Mouse (Mus musculus): ENCODE measurements at regions not wholly inside any gene's neighbourhood (a gene's known extent, or its start where the extent isn't known, plus 50 kb on each side); places are given as distances from the start of the nearest gene placed in this dataset.

DNA sequence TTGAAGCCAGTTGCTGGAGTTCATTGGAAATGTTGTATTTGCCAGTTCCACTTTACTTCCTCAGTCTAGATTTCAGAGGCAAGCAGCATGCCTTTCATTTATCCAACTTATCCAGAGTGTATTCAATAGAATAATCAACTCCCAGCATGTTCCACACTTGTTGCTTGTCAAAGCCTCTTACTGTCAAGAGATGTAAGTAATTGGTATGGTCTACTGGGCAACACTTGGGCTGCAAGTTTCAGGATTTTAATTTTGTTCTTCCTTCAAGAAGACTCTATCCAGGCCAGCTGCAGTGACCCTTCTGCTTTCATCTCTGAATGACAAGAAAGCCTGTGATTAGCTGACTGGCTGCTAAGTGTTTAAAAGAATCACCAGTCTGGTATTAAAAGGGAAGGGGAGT, 3131.6 kb upstream of the Lrrc6 start:
- no peak for ATAC-seq (ENCODE audit: low FRiP score, low read depth)
- no peaks in the 10 kb centered on the region for H3K9me3 ChIP-seq
- no peak overlapping the region for H3K9ac ChIP-seq

DNA sequence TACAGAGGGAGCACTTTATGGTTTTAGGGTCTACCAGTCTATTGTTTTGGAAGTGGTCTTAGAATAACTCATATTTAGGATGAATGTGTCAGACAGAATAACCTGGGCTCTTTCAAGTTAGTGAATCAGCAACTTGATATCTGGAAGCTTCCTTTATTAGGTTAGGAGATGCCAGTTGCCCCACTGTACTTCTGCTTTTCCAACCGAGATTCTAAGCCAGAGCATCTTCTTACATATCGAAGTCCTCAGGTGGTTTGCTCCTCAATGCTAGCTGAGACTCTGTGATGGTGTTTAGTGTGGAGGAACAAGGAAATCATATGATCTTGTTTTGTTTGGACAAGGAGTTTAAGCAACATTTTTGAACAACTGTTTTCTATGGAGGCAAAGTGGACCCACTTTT, 3117.3 kb upstream of the Lrrc6 start:
- Histone ChIP-seq H3K4me3 (no peak overlapping the region), H3K4me2 (replicated peaks) (no peak overlapping the region), H3K4me1 (no peaks in the 10 kb centered on the region), H3K36me3 (no peaks in the 10 kb centered on the region), H3K27me3 (replicated peaks) (no peaks in the 10 kb centered on the region), H3K9ac (no peak overlapping the region), H3K9me3 (no peaks in the 10 kb centered on the region), H3K27ac (no peak overlapping the region)
- ATAC-seq (ENCODE audit: low FRiP score, low read depth), result no peak
- WGBS, result 90% methylated on average over 2 of the region's 2 CpGs

More for the DNA sequence above, 3131.6 kb upstream of the Lrrc6 start:
- H3K4me3 ChIP-seq, result no peak overlapping the region
- no peaks in the 10 kb centered on the region for H3K4me1 ChIP-seq
- no peaks in the 10 kb centered on the region for H3K36me3 ChIP-seq
- H3K27ac ChIP-seq, result no peak overlapping the region
- no peak overlapping the region for H3K4me2 ChIP-seq (replicated peaks)
- no peaks in the 10 kb centered on the region for H3K27me3 ChIP-seq (replicated peaks)

DNA sequence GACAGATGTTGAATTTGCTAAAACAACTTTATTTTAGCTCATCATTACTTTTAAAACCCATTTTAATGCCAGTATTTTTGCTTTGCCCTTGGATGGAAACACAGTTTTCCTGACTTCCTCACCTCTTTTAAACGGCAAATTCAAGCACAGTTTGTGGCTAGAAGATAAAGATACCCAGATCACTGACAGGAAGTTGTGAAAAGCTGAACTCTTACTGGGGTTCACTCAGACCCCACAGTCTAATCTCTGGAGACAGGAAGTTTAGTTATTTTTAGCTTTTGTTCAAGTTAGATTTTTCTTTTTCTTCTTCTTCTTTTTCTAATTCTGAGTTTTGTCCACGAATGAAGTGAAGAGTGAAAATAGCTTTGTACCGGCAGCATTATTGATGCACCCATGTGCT, 3113.3 kb upstream of the Lrrc6 start:
- no peak overlapping the region for H3K4me2 ChIP-seq (replicated peaks)
- H3K4me3 ChIP-seq, result no peak overlapping the region
- WGBS, result 87% methylated on average over 3 of the region's 3 CpGs
- no peaks in the 10 kb centered on the region for H3K9me3 ChIP-seq
- no peak overlapping the region for H3K9ac ChIP-seq
- H3K27ac ChIP-seq, result no peak overlapping the region
- ATAC-seq (ENCODE audit: low FRiP score, low read depth), result no peak
- H3K36me3 ChIP-seq, result no peaks in the 10 kb centered on the region
- no peaks in the 10 kb centered on the region for H3K27me3 ChIP-seq (replicated peaks)
- no peaks in the 10 kb centered on the region for H3K4me1 ChIP-seq

DNA sequence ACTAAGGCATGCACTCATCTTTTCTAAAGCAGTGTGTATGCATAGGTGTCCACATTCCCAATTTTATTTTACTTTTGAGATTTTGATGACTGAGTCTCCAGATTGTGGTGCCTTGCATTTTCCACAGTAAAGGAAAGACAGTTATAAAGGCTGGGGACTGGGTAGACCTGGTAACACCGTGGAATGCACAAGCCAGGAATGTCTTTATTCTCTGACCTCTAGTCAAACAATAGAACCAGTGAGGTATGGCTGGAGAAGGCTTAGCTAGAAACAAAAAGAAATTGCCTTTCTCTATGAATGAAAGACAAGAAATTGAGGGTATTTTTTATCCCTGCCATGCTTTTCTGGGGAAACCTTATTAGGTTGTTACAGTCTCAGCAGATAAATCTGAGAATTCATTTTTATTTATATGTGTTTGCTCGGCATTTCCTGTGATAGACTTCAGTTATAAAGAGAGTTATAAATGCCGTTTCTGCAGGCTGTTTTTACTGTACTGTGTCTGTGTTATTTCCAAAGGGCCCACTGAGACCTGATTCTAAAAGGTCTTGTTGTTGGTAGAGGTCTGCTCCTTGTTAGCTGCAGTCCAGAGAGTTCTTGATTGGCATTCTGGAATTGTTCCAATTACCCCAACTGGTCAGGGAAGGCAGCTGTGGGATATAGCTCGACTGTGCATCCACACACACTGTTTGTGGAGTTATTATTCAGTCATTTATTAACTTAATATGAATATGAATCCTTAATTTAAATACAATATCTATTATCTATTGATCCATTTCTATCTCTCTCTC, 3090.7 kb upstream of the Lrrc6 start:
- 18% methylated on average over 4 of the region's 4 CpGs for WGBS
- Histone ChIP-seq H3K4me3 (no peak overlapping the region), H3K27me3 (replicated peaks) (no peaks in the 10 kb centered on the region), H3K27ac (no peak overlapping the region), H3K36me3 (no peaks in the 10 kb centered on the region), H3K9ac (no peak overlapping the region), H3K4me1 (no peaks in the 10 kb centered on the region), H3K9me3 (no peaks in the 10 kb centered on the region), H3K4me2 (replicated peaks) (no peak overlapping the region)
- no peak for ATAC-seq (ENCODE audit: low FRiP score, low read depth)

DNA sequence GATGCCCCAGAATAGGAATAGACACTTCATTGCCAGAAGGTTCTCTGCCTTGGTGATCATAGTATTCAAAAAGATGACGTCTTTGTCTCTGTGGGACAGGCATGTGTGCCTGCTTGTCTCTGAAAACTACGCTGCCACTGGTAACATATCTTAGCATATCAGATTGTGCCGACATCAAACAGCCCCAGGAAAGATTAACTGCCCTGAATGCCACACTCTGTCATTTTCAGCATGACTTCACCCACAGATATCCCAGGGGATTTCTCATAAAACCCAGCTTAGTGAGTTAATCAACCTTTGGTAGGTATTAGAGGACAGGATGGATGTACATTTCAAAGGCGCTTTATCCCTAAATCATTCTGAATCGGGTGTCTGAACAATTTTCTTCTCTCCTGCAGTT, 3087.4 kb upstream of the Lrrc6 start:
- no peak for ATAC-seq (ENCODE audit: low FRiP score, low read depth)
- Histone ChIP-seq H3K4me3 (no peak overlapping the region), H3K36me3 (no peaks in the 10 kb centered on the region), H3K9me3 (no peaks in the 10 kb centered on the region), H3K27me3 (replicated peaks) (no peaks in the 10 kb centered on the region), H3K4me2 (replicated peaks) (no peak overlapping the region), H3K27ac (no peak overlapping the region), H3K9ac (no peak overlapping the region), H3K4me1 (no peaks in the 10 kb centered on the region)
- 33% methylated on average over 5 of the region's 5 CpGs for WGBS

DNA sequence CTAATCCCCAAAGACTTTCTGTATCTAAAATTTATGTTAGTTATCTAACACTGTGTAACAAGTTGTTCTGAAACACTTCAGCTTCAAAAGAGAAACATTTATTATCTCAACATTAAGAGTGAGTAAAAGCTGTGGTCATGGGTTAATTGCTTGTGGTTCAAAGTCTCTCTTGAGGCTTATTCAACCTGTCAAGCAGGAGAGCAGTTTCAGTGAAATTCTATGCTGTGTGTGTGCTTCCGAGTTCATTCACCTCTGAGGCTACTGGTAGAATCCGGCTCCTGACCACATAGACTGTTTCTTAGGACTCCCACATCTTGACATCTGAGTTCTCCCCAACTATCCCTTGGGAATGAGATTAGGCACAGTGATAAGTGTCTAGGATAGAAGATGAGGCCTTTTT, 3076.0 kb upstream of the Lrrc6 start:
- no peaks in the 10 kb centered on the region for H3K27me3 ChIP-seq (replicated peaks)
- no peak overlapping the region for H3K27ac ChIP-seq
- no peak overlapping the region for H3K9ac ChIP-seq
- 33% methylated on average over 2 of the region's 2 CpGs for WGBS
- no peaks in the 10 kb centered on the region for H3K36me3 ChIP-seq
- no peaks in the 10 kb centered on the region for H3K9me3 ChIP-seq
- H3K4me3 ChIP-seq, result no peak overlapping the region
- ATAC-seq (ENCODE audit: low FRiP score, low read depth), result no peak
- no peak overlapping the region for H3K4me2 ChIP-seq (replicated peaks)
- peaks cover 4% of the 10 kb centered on the region; the same call in 1 of the 2 replicates for H3K4me1 ChIP-seq

DNA sequence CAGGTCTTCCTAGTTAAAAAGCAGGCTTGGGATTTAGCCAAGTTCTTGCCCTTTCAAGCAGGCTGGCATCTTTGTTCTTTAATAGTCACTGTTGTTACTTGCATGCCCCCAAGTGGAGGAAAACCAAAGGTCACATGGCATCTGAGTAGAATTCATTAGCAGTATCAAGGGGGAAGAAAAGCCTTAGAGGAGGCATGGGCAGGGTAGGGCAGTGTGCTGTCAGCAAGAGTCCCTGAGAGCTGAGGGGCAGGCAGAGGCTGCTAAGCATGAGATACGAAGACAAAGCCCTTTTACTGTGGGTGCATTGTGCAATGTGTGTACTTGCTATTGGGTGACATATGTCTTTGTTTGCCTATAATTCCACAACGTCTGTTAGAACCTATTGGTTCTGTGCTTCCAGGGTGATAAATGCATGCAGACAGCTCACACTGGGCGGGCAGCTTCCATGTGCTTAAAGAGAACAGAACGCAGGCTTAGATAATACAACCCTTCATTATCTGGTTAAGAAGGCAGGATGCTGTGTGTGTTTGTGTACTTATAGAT, 3075.0 kb upstream of the Lrrc6 start:
- H3K4me3 ChIP-seq, result no peak overlapping the region
- no peak overlapping the region for H3K27ac ChIP-seq
- H3K4me2 ChIP-seq (replicated peaks), result 0 out of 2 replicates have a peak overlapping the region, but pooled peaks have one; percentile 9
- peaks cover 4% of the 10 kb centered on the region; the same call in 1 of the 2 replicates for H3K4me1 ChIP-seq
- no peaks in the 10 kb centered on the region for H3K36me3 ChIP-seq
- H3K9ac ChIP-seq, result no peak overlapping the region
- 16% methylated on average over 4 of the region's 4 CpGs for WGBS
- peak; percentile 96 for ATAC-seq (ENCODE audit: low FRiP score, low read depth)
- H3K27me3 ChIP-seq (replicated peaks), result no peaks in the 10 kb centered on the region
- no peaks in the 10 kb centered on the region for H3K9me3 ChIP-seq

DNA sequence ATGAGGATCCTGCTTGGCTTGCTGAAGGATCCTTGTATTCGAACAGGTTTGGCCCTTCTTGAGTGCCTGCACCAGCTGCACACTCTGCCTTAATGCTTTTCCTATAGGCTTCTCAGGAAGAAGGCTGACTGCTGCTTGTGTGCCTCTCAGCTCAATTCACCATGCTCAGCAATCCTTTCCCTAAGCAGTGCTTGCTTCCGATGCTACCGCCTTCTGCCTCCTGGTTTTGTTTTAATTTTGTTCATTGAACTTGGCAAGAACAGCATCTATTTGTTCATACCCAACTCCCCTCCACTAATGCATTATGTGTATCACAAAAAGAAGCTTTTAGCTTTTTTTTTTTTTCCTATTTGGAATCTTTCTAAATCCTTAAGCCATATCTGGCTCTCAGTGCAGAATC, 3053.5 kb upstream of the Lrrc6 start:
- no peaks in the 10 kb centered on the region for H3K27me3 ChIP-seq (replicated peaks)
- no peak overlapping the region for H3K4me2 ChIP-seq (replicated peaks)
- H3K4me3 ChIP-seq, result no peak overlapping the region
- no peaks in the 10 kb centered on the region for H3K36me3 ChIP-seq
- no peak for ATAC-seq (ENCODE audit: low FRiP score, low read depth)
- H3K27ac ChIP-seq, result no peak overlapping the region
- H3K9me3 ChIP-seq, result no peaks in the 10 kb centered on the region
- WGBS, result 88% methylated on average over 3 of the region's 3 CpGs
- H3K4me1 ChIP-seq, result no peaks in the 10 kb centered on the region
- no peak overlapping the region for H3K9ac ChIP-seq

DNA sequence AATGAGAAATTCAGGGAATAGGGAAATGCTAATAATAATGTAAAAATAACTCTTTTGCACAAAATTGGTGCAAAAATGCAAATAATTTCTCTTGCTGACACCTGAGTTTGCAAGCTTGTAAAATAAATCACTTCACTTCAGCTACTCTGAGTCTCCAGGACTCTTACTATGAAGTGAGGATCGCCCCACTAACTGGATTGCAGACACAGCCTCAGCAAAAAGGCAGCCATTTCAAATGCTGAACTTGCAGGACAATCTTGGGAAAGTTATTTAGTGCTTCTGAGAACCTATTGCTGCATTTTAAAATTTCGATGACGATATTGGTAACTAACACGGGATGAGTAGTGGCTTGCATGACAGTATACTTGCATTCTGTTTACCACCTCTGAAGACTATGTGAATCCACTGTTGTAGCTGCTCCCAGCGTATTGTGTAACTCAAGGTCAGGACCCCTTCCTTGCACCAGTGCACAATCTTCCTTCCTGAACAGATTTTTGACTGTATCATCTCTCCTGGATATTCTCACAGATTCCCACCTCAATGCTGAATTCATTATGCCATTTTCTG, 3051.4 kb upstream of the Lrrc6 start:
- H3K27me3 ChIP-seq (replicated peaks), result no peaks in the 10 kb centered on the region
- no peak overlapping the region for H3K4me2 ChIP-seq (replicated peaks)
- no peaks in the 10 kb centered on the region for H3K4me1 ChIP-seq
- ATAC-seq (ENCODE audit: low FRiP score, low read depth), result no peak
- H3K9me3 ChIP-seq, result no peaks in the 10 kb centered on the region
- 81% methylated on average over 5 of the region's 5 CpGs for WGBS
- no peak overlapping the region for H3K9ac ChIP-seq
- H3K4me3 ChIP-seq, result no peak overlapping the region
- H3K36me3 ChIP-seq, result no peaks in the 10 kb centered on the region
- no peak overlapping the region for H3K27ac ChIP-seq

DNA sequence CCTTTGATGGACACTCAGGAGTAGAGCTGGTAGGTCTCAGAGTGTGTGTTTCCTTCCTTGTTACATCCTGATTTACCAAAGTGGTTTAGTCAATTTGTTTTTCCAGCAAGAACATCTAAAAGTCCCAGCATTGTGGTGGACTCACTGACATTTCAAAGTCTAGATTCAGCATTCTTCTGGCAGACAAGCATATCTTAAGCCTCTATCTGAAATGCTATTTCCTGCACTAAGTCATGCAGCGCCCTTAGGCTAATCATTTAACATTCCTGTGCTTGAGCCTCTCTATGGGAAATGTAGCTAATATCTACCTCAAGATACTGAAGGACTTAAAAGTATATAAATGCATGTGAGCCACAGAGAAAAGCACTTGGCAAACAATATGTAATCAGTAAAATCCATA, 3050.3 kb upstream of the Lrrc6 start:
- Histone ChIP-seq H3K9ac (no peak overlapping the region), H3K9me3 (no peaks in the 10 kb centered on the region), H3K4me1 (no peaks in the 10 kb centered on the region), H3K4me2 (replicated peaks) (no peak overlapping the region), H3K27ac (no peak overlapping the region), H3K27me3 (replicated peaks) (no peaks in the 10 kb centered on the region), H3K36me3 (no peaks in the 10 kb centered on the region), H3K4me3 (no peak overlapping the region)
- ATAC-seq (ENCODE audit: low FRiP score, low read depth), result no peak
- WGBS, result 86% methylated on average over 1 of the region's 1 CpGs

DNA sequence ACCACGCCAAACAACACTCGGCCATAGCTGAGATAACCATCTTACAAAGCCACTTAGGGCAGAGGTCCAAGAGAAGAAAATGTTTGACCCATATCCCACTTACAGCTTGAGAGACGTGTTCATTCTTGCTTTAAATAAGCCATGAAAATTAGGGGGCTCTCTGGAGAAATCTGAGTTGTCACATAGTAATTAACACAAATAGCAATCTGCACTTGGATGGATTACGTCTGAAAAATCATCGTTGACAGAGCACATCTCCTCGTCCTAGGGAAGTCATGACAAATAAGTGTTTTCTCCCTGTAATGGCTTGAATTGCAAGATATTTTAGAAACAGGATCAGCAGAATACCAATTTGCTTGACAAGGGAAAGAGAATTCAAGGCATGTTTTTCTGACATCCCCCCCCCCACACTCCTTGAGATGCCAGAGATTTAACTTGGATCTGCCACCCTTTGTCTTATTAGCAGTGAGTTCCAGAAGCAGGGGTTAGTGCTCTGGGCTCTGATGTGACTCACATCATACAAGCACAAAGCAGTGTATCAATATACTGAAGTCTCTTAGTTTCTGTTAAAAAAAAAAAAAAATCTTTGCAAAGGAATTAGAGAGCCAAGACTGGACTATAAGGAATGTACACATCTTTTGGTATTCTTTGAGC, 3025.9 kb upstream of the Lrrc6 start:
- Histone ChIP-seq H3K27ac (no peak overlapping the region), H3K4me3 (no peak overlapping the region), H3K4me2 (replicated peaks) (no peak overlapping the region), H3K9me3 (no peaks in the 10 kb centered on the region), H3K4me1 (no peaks in the 10 kb centered on the region), H3K36me3 (no peaks in the 10 kb centered on the region), H3K9ac (no peak overlapping the region), H3K27me3 (replicated peaks) (no peaks in the 10 kb centered on the region)
- no peak for ATAC-seq (ENCODE audit: low FRiP score, low read depth)
- 80% methylated on average over 6 of the region's 6 CpGs for WGBS

DNA sequence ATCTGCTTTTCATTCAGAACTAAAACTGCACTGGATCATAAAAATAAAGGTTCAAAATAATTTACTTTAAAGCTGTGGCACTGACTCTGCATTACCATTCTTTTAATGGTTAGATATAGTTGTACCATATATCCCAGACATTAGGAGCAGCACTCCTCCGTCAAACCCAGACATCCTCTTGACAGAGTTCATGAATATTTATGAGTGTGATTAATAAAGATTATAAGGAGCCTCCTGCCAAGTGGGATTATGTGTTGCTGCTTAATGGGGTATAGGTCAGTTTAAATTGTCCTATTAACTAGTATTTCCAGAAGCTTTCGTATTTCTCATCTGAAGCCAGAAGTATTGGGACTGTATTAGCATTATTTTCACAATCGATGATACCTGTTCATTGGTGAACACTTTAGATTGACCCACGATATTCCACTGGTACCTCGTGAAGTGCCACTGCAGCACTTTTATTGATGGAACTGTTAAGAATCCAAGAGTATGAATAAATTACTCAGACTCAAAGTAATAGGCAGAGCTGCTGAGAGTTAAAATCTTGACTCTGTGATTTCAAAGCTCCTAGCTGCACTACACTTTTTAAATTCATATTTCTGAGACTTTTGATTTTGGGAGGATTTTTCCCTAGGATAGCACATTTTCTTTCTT, 2983.8 kb upstream of the Lrrc6 start:
- H3K4me2 ChIP-seq (replicated peaks), result no peak overlapping the region
- H3K9me3 ChIP-seq, result no peaks in the 10 kb centered on the region
- H3K4me1 ChIP-seq, result no peaks in the 10 kb centered on the region
- no peaks in the 10 kb centered on the region for H3K36me3 ChIP-seq
- H3K27ac ChIP-seq, result no peak overlapping the region
- no peaks in the 10 kb centered on the region for H3K27me3 ChIP-seq (replicated peaks)
- no peak overlapping the region for H3K4me3 ChIP-seq
- 63% methylated on average over 5 of the region's 5 CpGs for WGBS
- no peak overlapping the region for H3K9ac ChIP-seq
- no peak for ATAC-seq (ENCODE audit: low FRiP score, low read depth)
